Mouse (Mus musculus): Measurements from ENCODE around the gene Chid1.

GRCm38 (mm10) chr7:141558329-141558776 is 18.7 kb upstream of the Chid1 start:
- no peak for TF ChIP-seq CTCF (IDR thresholded peaks at IDR 0.05; ENCODE audit: low read depth, low read length)
- no peak for TF ChIP-seq POLR2A (IDR thresholded peaks at IDR 0.05; ENCODE audit: extremely low read depth, insufficient read depth, low read length)
